Mouse (Mus musculus) layer of hippocampus, adult 9-10 months (tissue): ENCODE data around the gene Kazn.
A peak's percentile ranks its signal among the peaks of the same experiment; 100 is the strongest.

Source experiments
- DNase-seq: peaks from one replicate; pipeline ENCODE4 v3.0.0; 2022; ENCODE audit warnings: low spot score

Kazn gene

GRCm38 (mm10) chr4:142113306-142113705 lies 125.9 kb downstream of the Kazn start:
- DNase-seq = no peak

- no peak for DNase-seq
These were observed 136.0 kb downstream of the Kazn start for GRCm38 (mm10) chr4:142103081-142103671.

DNA sequence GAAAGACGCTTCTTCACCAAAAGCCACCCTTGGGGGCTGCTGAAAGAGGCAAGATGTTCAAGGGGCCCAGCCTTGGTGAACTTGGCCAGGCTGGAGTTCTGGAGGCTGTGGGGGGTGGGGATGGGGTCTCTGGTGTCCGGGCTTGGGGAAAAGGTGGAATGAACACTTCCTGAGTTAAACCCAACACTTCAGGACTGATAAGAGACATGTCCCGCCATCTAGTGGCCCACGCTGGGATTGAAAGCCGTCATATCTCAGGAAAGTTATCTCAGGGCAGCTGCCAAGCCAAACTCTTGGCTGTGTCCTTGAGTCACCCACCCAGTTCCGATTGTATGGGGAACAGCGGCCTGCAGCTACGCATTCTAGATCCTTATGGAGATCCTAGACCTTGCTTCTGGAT lies 140.9 kb downstream of the Kazn start:
- peak; percentile 83 for DNase-seq

- DNase-seq = no peak
These were observed 141.3 kb downstream of the Kazn start for GRCm38 (mm10) chr4:142097871-142098270.

GRCm38 (mm10) chr4:142095513-142096241 lies 143.5 kb downstream of the Kazn start:
- DNase-seq = no peak

DNA sequence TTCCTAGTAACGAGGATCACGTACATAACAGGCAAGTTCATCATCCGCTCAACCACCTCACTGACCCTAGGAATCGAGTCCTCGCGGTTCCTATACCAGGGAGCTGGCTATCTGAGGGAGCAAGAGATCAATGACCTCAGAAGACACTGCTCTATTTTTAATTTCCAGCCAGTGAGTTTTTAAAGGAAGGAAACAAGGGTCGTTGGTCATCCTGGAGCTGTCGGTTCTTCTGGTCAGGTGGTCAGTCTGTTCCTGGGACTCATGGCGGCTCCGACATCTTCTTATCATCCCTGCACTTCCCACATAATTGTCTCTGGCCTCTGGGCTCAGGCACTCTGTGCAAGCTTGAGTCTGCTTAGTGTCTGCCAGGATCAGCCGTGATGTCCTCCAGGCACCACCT lies 144.8 kb downstream of the Kazn start:
- DNase-seq = no peak

GRCm38 (mm10) chr4:142091100-142091499 lies 148.1 kb downstream of the Kazn start:
- no peak for DNase-seq

- no peak for DNase-seq
These were observed 149.2 kb downstream of the Kazn start for GRCm38 (mm10) chr4:142089966-142090365.

DNA sequence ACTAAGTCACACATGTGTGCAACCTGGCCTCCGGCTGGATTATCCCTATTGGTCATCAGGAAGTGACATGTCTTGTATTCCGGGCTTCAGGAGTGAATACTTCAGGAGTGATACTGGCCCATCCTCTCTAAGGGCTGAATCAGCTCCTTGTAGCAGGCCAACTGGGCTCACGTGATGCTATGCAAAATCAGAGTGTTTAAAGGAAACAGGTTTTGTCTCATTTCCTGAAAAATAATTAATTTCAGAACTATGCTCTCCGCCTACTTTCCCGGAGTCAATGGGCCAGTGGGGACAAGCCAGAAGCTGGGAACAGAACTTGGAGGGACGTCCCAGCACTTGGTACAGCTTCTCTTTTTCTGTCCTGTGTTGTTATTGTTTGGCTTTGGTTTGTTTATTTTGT lies 150.4 kb downstream of the Kazn start:
- no peak for DNase-seq

DNA sequence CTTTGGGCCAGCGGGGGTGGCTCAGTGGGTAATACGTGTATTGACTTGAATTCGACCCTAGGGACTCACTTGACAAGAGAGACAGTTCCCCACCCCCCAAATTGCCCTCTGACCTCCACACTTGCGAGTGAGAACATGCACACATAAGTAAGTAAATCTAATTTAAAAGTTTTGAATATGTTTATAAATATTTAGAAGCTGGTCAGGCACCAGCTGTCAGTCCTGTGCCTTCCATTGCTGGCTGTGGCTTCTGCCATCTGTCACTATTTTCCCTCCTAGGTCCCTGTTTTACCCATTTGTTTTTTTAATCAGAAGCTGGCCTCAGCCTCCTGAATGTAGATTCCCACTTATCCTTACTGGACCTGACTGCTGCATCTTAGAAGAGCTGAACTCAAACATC lies 150.8 kb downstream of the Kazn start:
- DNase-seq = no peak

DNA sequence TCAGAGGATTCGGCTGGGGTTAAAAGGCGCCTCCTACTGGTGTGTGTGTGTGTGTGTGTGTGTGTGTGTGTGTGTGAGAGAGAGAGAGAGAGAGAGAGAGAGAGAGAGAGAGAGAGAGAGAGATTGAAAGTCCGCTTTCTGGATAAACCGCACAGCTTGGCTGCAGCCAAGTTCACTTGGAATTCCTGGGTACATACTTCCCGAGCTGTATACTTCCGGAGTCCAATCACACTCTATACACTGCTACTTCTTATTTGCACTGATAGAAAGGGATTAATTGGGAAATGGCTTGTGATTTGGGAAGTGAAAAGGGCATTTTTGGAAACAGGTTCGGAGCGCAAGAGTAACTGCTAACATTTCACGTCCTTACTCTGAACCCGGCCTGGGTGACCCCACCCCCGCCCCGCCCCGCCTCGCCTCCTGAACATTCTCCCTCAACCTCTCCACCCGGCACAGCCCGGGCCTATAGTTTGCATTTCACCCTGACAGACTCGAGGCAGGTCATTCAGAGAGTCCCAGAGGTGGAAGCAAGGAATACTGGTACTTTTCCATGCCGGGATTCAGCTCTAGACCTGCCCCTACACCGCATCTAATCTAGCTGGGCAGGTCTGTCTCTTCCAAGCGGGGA lies 154.2 kb downstream of the Kazn start:
- DNase-seq = no peak

- DNase-seq = no peak
These were observed 154.9 kb downstream of the Kazn start, which contains the start of gene Tmem51 for GRCm38 (mm10) chr4:142084131-142084899. Gene Tmem51 (minus strand): TSS chr4:142084304.

DNA sequence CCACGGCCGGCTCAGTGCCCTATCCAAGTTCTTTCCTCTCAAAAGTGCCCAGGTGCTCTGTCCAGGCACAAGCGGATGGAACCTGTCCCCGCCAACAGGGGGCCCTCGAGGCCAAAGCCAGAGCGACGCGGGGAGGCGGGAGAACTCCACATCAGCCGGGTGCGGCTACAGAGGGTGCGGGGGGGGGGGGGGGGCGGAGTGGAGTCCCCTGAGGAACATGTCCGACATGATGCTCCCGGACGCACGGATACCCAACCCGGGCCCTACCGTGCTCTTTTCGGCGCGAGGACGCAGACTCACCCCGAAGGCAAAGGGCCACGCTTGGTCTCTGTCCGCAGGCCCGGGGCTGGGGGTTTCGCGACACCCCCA lies 155.5 kb downstream of the Kazn start:
- DNase-seq = no peak

GRCm38 (mm10) chr4:142083193-142083592 lies 156.0 kb downstream of the Kazn start:
- DNase-seq = no peak

GRCm38 (mm10) chr4:142082703-142083102 lies 156.5 kb downstream of the Kazn start:
- DNase-seq = no peak

- no peak for DNase-seq
These were observed 157.4 kb downstream of the Kazn start for GRCm38 (mm10) chr4:142081631-142082283.

DNA sequence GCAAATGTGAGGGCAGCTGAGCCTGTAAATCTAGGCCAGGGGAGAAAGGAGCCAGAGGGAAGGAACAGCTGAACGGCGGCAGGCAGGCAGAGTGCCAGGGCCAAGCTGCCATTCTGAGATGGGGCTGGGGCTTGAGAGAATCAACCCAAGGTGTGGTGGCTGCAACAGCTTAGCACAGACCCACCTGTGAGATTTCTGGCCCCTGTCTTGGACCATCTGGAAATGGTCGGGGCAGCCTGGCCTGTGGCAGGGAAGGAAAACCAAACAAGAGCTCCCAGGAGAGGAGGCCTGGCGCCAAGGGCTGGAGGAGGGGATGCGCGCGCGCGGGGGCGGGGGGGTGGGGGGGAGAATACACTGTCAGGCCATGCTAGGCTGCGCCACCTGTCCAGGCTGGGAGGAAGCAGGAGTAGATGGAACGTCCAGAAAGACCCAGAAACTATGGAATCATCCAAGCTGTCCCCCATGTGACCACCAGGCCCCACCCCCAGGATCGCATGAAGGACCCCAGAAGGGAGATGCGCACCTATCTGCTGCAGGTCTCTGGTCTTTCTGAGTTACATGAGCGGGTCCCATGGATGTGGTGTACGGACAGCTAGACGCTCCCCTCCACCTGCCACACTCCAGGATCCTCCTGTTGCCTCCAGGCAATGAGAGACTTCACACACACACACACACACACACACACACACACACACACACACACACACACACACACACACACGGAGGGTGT lies 158.1 kb downstream of the Kazn start:
- no peak for DNase-seq

- no peak for DNase-seq
These were observed 158.8 kb downstream of the Kazn start for GRCm38 (mm10) chr4:142080487-142080767.

- no peak for DNase-seq
These were observed 159.3 kb downstream of the Kazn start for GRCm38 (mm10) chr4:142079629-142080486.

- DNase-seq = no peak
These were observed 161.5 kb downstream of the Kazn start for GRCm38 (mm10) chr4:142077572-142078271.
